Mouse (Mus musculus) heart, embryonic 10.5 days (tissue): ENCODE results near the gene Tmcc2. TPM values are rescaled to one million over a fixed set of nuclear protein-coding genes. Genes with fewer than 3 reads are reported as not detected.
A peak's percentile ranks its signal among the peaks of the same experiment; 100 is the strongest.

ENCODE experiments used
- DNase-seq: peaks from one replicate; pipeline ENCODE4 v3.0.0-alpha.2; 2017; ENCODE audit warnings: low spot score
- H3K27ac ChIP-seq: fragments of 300-500 bp; sonication (generic); 2 replicates; pipeline ENCODE4 v1.5.1; 2016; ENCODE audit warnings: mild to moderate bottlenecking
- H3K27me3 ChIP-seq: fragments of 300-500 bp; sonication (generic); 2 replicates; pipeline ENCODE4 v1.6.1; 2016; ENCODE audit warnings: mild to moderate bottlenecking; ENCODE audit not compliant: poor library complexity, insufficient read depth, severe bottlenecking
- H3K36me3 ChIP-seq: fragments of 300-500 bp; sonication (generic); 2 replicates; pipeline ENCODE4 v1.6.1; 2016; ENCODE audit warnings: mild to moderate bottlenecking, moderate library complexity
- H3K4me1 ChIP-seq: fragments of 300-500 bp; sonication (generic); 2 replicates; pipeline ENCODE4 v1.6.1; 2016; ENCODE audit warnings: mild to moderate bottlenecking
- H3K4me3 ChIP-seq: fragments of 300-500 bp; sonication (generic); 2 replicates; pipeline ENCODE4 v1.5.1; 2016; ENCODE audit warnings: mild to moderate bottlenecking, moderate library complexity
- H3K9me3 ChIP-seq: fragments of 300-500 bp; sonication (generic); 2 replicates; pipeline ENCODE4 v1.6.1; 2016; ENCODE audit warnings: mild to moderate bottlenecking, moderate library complexity
- WGBS: fragments of 180-500 bp; shearing (Covaris S2); methylation state at CpG from one replicate; pipeline ENCODE4 v1.1.7; 2016; 5-methylcytosine and 5-hydroxymethylcytosine counted together
- polyA plus RNA-seq: library from polyadenylated mRNA; unstranded; fragments of >200 nt; fragmentation: Nextera tagmentation; extraction: Ambion mirVana; gene quantifications from 2 replicates; pipeline ENCODE4 v1.2.1, GENCODE M21; 2016

Tmcc2 gene
- polyA plus RNA-seq, 1 experiment from 2014 or later: 10.1 TPM

DNA sequence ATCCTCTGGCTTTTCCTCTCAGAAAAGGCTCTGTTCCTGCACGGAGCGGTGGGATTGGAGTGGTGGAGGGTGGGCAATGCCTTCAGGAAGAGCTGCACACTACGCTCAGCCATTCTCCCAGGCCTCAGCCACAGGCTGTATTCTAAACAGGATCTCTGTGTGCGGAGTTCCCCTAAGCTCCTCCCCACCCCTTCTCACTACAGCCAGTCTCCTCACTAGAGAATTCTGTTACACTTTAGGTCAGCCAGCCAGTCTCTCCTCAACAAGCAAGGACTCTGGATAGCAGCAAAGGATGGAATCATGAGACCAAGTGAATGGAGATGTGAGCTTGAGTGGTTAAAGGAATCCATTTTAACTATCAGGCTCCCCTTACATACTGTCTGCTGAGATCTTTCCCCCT is 3.1 kb downstream of the Tmcc2 start:
- Histone ChIP-seq H3K27ac (peak overlapping the region; percentile 77), H3K27me3 (0 out of 2 replicates have a peak, but pooled peaks cover 3% of the 10 kb centered on the region), H3K4me1 (peaks cover 69% of the 10 kb centered on the region), H3K36me3 (0 out of 2 replicates have a peak, but pooled peaks cover 3% of the 10 kb centered on the region), H3K4me3 (peak overlapping the region; percentile 82), H3K9me3 (no peaks in the 10 kb centered on the region)
- WGBS: 22% methylated on average over 4 of the region's 4 CpGs
- no peak for DNase-seq

DNA sequence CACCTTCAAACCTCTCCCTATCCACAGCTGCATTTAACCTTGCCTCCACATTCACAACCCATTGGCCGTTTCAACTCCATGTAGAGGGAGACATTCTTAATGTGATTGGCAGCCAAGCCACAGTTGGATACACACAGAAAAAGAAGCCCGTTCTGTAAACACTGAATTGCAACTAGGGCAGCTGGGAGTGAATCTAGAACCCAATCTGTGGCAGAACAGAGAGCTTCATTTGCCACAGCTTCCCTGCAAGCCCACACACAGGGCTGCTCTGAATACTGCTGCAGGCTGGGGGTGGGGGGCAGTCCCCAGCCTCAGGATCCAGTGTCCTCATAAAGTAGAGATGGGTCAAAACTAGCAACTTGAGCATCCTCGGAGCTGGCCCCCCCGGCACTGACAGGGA is 4.8 kb downstream of the Tmcc2 start:
- no peak overlapping the region for H3K4me3 ChIP-seq
- no peaks in the 10 kb centered on the region for H3K9me3 ChIP-seq
- DNase-seq: no peak
- 0 out of 2 replicates have a peak overlapping the region, but pooled peaks have one; percentile 71 for H3K27ac ChIP-seq
- 76% methylated on average over 4 of the region's 4 CpGs for WGBS
- no peaks in the 10 kb centered on the region for H3K27me3 ChIP-seq
- H3K36me3 ChIP-seq: 0 out of 2 replicates have a peak, but pooled peaks cover 3% of the 10 kb centered on the region
- H3K4me1 ChIP-seq: peaks cover 71% of the 10 kb centered on the region

DNA sequence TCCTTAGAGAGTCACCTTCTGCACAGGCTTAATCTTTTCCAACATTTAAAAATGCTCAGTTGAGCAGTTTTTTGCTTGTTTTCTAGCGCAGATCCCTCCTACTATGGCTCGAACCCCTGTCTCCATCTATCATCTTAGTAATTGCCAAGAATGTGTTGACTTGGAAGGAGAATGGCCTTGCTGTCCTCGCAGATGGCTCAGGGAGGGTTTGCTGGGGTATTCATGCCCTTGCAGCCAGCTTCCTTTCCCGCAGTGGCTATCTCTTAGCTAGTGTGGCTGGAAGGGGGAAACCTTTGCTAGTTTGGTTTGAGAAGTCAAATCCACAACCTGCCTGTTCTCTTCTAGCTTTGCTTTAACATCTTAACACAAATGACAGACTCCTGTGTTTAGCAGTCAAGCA is 5.4 kb downstream of the Tmcc2 start:
- no peaks in the 10 kb centered on the region for H3K27me3 ChIP-seq
- no peak overlapping the region for H3K4me3 ChIP-seq
- no peak for DNase-seq
- peaks cover 67% of the 10 kb centered on the region for H3K4me1 ChIP-seq
- peaks cover 7% of the 10 kb centered on the region for H3K36me3 ChIP-seq
- WGBS: 56% methylated on average over 4 of the region's 4 CpGs
- H3K9me3 ChIP-seq: no peaks in the 10 kb centered on the region
- H3K27ac ChIP-seq: peak overlapping the region; percentile 71; the same call in 1 of the 2 replicates

DNA sequence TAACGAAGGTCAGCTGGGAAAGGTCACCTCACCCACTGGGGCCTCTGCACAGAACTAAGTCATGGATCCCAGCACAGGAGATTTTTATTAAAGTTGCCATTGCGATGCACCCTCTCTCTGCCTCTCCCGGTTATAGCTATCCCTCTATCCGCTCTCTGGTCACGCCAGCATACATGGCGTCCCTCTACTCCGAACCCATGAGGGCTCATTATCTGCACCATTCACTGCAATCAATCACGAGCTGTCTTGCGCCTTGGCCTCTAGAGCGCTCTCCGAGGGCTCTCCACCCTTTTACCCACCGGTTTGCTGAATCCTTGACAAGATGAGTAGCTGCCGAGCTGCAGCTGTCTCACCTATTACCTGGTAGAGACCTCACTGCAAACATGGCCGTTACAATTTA is 5.8 kb downstream of the Tmcc2 start:
- Histone ChIP-seq H3K4me1 (peaks cover 64% of the 10 kb centered on the region), H3K4me3 (no peak overlapping the region)
- DNase-seq: peak; percentile 71

DNA sequence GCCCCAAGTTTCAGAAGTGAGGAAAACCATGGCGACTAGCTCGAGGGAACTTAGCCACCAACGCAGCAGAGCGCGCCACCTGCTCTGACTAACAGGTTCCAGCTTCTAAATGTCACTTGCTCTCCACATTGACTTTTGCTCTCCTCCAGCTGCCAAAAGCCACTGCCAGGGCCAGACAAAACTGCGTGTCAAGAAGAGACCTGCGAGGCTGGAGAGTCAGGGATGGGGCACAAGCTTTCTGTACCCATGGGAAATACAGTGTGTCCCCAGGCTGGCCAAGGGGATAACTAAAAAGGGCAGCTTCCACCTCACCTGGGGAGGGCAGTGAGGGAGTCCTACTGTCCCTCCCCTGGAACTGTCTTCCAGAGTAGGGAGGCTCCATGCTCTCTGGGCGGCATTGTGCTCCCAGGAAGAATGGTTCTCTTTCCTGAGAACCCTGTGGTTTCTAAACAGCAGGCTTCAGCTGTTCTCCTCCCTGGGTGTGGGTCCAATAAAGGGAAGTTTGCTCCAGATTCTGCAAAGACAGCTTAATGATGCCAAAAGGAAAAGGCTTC is 7.0 kb downstream of the Tmcc2 start:
- Histone ChIP-seq H3K4me1 (peaks cover 52% of the 10 kb centered on the region), H3K4me3 (no peak overlapping the region), H3K36me3 (peaks cover 23% of the 10 kb centered on the region)

More for the DNA sequence above, 5.8 kb downstream of the Tmcc2 start:
- H3K27ac ChIP-seq: peak overlapping the region; percentile 71
- H3K36me3 ChIP-seq: peaks cover 12% of the 10 kb centered on the region
- no peaks in the 10 kb centered on the region for H3K9me3 ChIP-seq
- WGBS: 46% methylated on average over 14 of the region's 14 CpGs
- H3K27me3 ChIP-seq: no peaks in the 10 kb centered on the region

DNA sequence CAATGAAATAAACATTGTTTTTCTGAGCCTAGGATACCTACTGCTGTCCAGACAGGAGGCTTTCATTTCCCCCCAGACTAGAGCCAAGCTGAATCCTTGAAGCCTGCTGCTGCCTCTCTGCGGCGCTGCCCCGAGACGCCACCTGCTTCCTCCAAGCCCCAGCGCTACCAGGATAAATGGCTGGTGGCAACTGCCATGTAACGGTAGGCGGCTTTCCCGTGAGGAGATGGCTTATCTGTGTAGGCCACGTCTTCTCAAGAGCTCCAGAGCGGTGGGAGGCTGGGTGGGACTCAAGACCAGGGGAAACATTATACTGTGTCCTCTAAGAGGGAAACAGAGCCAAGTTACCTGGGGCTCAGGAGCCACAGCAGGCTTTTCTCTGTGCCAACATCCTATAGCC is 9.2 kb downstream of the Tmcc2 start:
- Histone ChIP-seq H3K27me3 (no peaks in the 10 kb centered on the region), H3K36me3 (peaks cover 38% of the 10 kb centered on the region), H3K4me3 (no peak overlapping the region), H3K27ac (no peak overlapping the region), H3K4me1 (peaks cover 43% of the 10 kb centered on the region), H3K9me3 (no peaks in the 10 kb centered on the region)
- WGBS: 61% methylated on average over 10 of the region's 10 CpGs
- no peak for DNase-seq

More for the DNA sequence above, 7.0 kb downstream of the Tmcc2 start:
- Histone ChIP-seq H3K27me3 (no peaks in the 10 kb centered on the region), H3K9me3 (no peaks in the 10 kb centered on the region), H3K27ac (no peak overlapping the region)
- DNase-seq: no peak
- 93% methylated on average over 8 of the region's 8 CpGs for WGBS

DNA sequence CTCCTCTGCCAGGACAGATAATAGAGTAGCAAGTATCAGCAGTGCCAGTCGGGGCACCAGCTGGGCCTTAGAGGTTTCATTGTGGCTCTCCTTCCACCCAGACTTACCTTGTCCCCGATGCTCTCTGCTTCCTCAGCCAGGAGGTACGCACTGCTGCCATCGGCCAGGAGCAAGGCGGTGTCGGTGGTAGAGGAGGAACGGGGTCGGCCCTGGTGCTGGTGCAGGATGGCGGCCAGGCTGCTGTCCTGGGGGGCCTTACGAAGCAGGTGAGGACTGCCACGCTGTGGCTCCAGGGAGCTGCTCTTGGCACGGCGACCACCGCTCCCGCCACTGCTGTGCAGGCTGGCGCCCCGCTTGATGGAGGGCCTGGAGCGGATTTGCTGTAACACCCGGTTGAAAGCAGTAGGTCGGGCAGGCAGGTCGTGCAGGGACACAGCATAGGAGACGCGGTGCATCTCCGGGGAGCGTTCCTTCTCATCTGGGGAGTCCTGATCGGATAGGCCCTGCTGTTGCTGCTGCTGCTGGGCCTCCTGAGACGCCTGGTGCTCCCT is 10.5 kb downstream of the Tmcc2 start:
- 81% methylated on average over 27 of the region's 27 CpGs for WGBS
- Histone ChIP-seq H3K27me3 (no peaks in the 10 kb centered on the region), H3K4me1 (peaks cover 48% of the 10 kb centered on the region), H3K36me3 (peaks cover 38% of the 10 kb centered on the region), H3K9me3 (no peaks in the 10 kb centered on the region), H3K27ac (no peak overlapping the region), H3K4me3 (no peak overlapping the region)
- no peak for DNase-seq

DNA sequence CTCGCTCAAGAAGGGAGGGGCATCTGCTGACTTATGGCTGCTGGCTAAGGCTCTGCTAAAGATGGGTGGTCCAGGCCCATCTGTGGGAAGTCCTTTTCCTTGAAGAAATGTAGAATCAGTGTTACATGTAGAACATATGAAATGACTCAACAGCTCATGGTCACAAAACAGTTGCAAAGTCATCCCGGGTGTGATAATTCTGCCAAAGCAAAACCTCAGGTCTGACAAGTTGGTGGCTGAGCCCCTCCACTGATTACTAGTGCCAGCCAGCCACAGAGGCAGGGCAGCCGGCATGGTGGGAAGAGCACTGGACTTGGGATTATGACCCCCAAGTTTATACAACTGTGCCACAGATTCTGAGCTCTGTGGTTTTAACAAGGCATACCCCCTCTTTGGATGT is 13.3 kb downstream of the Tmcc2 start:
- Histone ChIP-seq H3K27ac (no peak overlapping the region), H3K4me1 (peaks cover 58% of the 10 kb centered on the region), H3K27me3 (no peaks in the 10 kb centered on the region), H3K9me3 (no peaks in the 10 kb centered on the region), H3K4me3 (no peak overlapping the region), H3K36me3 (peaks cover 34% of the 10 kb centered on the region)
- DNase-seq: no peak
- 85% methylated on average over 3 of the region's 3 CpGs for WGBS

DNA sequence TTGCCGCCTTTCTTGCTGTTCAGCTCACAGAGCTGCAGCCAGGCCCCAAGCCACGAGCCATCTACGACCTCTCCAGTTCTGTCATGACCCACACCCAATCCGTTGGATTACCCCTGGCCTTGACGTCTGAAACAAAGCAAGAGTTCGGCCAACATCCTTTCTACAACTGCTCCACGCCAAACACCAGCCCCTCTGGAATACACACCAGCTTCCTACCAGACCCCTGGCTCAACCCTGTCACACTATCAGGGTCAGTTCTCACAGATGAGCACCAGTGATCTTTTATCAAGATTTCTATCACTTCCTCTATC is 14.1 kb downstream of the Tmcc2 start:
- H3K27ac ChIP-seq: peak overlapping the region; percentile 31

DNA sequence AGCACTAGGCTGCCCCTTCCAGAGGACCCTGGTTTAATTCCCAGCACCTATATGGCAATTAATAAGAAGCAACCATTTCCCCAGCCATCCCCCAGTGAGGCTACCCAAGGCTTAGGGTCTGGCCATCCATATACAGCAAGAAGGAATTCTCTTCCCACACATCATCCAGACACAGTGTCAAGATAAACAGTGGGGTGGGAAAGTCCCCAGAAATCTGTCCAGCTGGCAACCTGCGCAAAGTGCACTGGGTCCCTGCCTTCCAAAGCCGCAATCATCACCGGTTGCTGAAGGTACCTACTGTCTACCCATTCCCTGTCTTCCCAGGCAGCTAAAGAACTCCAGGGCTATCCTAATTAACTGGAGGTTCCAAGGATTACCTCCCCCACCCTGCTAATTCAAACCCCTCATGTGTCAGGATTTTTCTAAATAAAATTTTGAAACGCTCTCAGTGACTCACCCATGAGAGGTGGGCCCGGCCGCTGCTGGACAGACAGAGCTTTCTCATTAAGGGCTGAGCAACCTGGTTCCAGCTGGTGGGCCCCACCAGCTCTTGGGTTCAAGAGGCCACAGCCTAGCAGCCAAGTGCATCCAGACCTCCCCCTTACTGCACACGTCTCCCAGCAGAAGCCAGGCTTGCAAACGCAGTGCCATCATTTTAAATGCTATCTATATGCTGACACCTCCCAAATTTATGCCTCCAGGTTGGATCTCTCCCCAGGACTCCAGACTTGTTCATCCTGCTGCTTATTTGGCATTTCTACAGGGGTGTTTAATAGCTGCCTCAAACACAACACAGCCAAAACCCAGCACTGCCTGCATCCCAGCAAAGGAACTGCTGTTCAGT is 14.6 kb downstream of the Tmcc2 start:
- no peak overlapping the region for H3K4me3 ChIP-seq
- H3K36me3 ChIP-seq: peaks cover 34% of the 10 kb centered on the region

More for the DNA sequence above, 14.1 kb downstream of the Tmcc2 start:
- WGBS: 62% methylated on average over 7 of the region's 7 CpGs
- Histone ChIP-seq H3K9me3 (no peaks in the 10 kb centered on the region), H3K27me3 (no peaks in the 10 kb centered on the region), H3K4me1 (peaks cover 61% of the 10 kb centered on the region), H3K36me3 (peaks cover 34% of the 10 kb centered on the region), H3K4me3 (no peak overlapping the region)
- no peak for DNase-seq

DNA sequence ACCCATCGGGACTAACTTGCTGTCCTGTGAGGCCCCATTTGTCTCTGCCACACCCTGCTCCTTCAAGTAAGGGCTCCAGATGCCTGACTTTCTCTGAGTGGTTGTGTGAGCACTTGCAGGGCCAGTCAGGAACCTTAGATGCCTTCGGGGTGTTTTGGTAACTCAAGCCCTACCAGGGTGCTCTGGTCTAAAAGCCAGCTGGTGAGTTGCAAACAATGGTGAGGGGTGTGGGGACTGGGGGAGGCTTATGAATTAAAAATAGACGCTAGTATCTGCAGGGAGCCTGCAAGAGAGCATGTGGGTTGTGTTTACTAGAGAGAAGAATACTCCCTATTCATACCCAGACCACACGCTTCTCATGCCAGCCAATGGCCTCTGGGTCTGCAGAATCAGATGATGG is 15.8 kb downstream of the Tmcc2 start:
- DNase-seq: no peak
- 43% methylated on average over 4 of the region's 4 CpGs for WGBS
- no peak overlapping the region for H3K4me3 ChIP-seq
- no peaks in the 10 kb centered on the region for H3K9me3 ChIP-seq
- H3K36me3 ChIP-seq: peaks cover 29% of the 10 kb centered on the region
- peaks cover 70% of the 10 kb centered on the region for H3K4me1 ChIP-seq
- H3K27me3 ChIP-seq: no peaks in the 10 kb centered on the region
- H3K27ac ChIP-seq: peak overlapping the region; percentile 81

More for the DNA sequence above, 14.6 kb downstream of the Tmcc2 start:
- WGBS: 77% methylated on average over 8 of the region's 8 CpGs
- H3K4me1 ChIP-seq: peaks cover 62% of the 10 kb centered on the region
- peak overlapping the region; percentile 31 for H3K27ac ChIP-seq
- H3K9me3 ChIP-seq: no peaks in the 10 kb centered on the region
- H3K27me3 ChIP-seq: no peaks in the 10 kb centered on the region
- no peak for DNase-seq

DNA sequence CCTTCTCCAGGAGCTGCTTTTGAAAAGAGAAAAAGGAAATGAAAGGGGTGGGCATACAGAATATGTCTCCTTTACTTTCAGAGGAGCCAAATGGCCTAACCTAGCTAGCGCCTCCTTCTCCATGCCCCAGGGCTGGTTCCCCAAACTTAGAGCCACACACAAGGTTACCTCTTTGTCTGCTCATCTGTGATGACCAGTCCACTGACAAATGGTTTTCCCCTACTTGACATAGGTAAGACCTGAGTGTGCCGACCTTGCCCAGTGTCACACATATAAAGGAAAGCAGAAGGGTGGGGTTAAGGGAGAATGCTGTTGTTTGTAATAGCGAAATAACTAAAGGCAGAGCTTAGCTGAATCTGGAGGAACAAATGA is 16.2 kb downstream of the Tmcc2 start:
- Histone ChIP-seq H3K4me3 (no peak overlapping the region), H3K36me3 (peaks cover 25% of the 10 kb centered on the region), H3K27ac (peak overlapping the region; percentile 81), H3K4me1 (peaks cover 70% of the 10 kb centered on the region), H3K27me3 (no peaks in the 10 kb centered on the region), H3K9me3 (no peaks in the 10 kb centered on the region)
- 71% methylated on average over 3 of the region's 3 CpGs for whole genome bisulfite sequencing
- DNase-seq: no peak

DNA sequence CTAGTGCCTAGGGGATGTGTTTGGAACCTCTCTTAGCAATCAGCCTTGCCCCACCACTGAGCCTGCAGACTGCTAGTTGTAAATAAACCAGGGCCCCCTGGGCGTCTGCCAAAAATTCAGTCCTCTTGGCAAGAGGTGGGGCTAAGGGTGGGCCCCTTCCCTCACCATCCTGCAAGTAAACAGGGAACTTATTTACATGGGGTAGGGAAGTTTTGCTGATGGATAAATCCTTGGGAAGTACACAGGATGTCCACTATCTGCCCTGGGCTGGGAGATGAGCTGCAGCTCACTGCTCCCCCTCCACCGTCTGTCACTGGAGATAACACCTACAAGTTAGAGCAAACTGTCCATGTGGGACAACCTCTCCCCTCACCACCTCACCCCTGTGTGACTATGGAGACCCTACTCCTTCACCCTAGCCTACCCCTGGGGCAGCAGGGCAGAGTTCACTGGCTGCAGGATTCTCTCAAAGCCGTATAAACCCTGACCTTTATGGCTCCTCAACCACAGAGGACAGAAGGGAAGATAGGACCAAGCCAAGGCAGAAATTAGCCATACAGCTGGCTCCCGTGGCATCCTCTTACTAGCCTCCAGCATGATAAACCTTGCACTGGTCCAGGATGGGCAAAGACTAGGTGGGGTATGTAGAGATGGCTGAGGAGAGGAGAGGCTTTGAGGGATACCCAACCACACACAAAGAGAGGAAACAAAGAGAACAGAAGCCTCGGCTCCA is 16.8 kb downstream of the Tmcc2 start:
- peaks cover 70% of the 10 kb centered on the region for H3K4me1 ChIP-seq
- peaks cover 19% of the 10 kb centered on the region for H3K36me3 ChIP-seq
- no peaks in the 10 kb centered on the region for H3K27me3 ChIP-seq
- 27% methylated on average over 5 of the region's 5 CpGs for WGBS
- no peak overlapping the region for H3K4me3 ChIP-seq
- H3K27ac ChIP-seq: peak overlapping the region; percentile 81
- DNase-seq: no peak
- no peaks in the 10 kb centered on the region for H3K9me3 ChIP-seq
